Mouse (Mus musculus) heart, adult 8-10 months (tissue): ENCODE results near the gene Hoxd8. TPM values are rescaled to one million over a fixed set of nuclear protein-coding genes. Genes with fewer than 3 reads are reported as not detected.
A peak's percentile ranks its signal among the peaks of the same experiment; 100 is the strongest.

ENCODE experiments used
- DNase-seq: peaks from one replicate; pipeline ENCODE4 v3.0.0; 2022; ENCODE audit warnings: low spot score
- microRNA-seq: library from miRNA; unstranded; fragments of <30 nt; microRNA quantifications from one replicate; pipeline ENCODE4 v1.2.0, GENCODE M21; 2022
- total RNA-seq, 4 experiments: library from RNA; stranded (reverse); gene quantifications; 2 replicates each; pipeline ENCODE4 v1.2.4; 2022

Gene Hoxd8
- total RNA-seq, 4 experiments from 2014 or later = 0.53 to 1.5 (median 0.76) TPM

DNA sequence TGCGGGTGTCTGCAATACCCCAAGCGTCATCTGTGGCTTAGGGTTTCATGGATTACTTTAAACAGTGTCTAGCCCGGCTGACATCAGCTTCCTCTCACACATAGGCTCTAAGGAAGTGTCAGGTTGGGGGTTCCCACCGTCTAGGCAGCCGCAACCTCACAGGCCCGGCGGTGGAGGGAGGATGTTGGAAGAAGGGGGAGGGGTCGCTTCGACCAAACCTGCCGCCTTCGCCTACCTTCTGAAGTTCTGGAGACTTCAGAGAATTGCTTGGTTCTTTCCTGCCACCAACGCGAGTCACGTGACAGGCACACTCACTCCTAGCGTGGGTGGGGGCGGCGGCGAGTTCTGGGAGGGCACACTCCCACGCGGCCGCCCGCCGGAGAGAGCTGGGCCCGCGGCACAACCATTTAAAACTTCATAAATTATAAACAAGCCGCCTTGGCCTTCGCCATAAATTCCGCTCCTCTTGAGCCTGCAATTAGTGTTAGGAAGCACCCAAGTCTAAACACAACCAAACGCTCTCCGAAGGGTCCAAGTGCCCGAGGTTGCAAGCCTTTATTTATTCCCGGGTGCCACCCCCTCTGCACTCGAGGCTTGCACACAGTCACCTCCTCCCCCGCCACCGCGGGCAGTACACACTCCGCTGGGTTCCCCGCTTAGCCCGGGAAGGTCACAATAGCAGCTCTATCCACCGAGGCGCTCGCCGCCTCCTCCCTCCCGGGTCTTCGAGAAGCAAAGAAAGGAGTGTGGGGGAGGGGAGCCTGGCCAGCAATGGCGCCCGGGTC lies 45.1 kb downstream of the Hoxd8 start:
- DNase-seq = no peak

DNA sequence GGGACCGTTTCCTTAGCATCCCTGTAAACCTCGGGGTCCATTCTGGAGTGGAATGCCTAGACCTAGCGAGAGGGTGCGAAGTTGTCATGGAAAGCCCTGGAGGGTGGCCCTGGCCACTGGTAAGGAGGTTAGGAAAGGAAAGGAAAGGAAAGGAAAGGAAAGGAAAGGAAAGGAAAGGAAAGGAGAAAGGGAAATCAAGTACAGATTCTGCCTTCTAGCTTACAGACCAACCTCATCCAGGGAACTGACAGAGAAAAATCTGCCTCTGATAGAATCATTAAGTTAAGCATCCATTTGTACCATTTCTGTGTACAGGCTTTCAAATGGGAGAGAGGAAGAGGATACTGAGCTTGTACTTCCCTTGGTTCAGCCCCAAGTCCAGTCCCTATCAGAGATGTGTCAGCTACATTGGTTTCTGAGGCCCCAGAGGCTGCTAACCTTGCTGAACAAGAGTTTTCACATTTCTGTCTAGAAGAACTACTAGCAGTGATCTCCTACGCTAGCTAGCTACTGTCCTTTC lies 46.4 kb downstream of the Hoxd8 start:
- DNase-seq = no peak

DNA sequence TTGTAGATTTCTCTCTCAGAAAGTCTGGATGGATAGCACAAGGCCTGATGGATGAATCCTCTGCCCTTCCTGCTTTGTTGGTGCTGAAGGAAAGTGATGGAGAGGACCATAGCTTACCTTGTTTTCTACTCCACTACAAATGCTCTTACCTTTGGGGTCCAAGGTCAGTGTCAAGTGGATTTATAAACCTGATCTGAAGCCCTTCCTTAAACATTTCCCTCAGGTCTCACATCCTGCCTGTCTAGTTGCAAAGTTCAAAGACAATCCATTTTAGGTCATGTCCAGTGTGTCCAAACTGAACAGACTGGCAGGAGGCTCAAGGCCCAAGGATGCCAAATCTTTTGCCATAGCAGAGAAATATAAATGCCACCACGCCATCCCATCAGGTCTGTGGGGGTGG lies 47.4 kb downstream of the Hoxd8 start:
- no peak for DNase-seq

DNA sequence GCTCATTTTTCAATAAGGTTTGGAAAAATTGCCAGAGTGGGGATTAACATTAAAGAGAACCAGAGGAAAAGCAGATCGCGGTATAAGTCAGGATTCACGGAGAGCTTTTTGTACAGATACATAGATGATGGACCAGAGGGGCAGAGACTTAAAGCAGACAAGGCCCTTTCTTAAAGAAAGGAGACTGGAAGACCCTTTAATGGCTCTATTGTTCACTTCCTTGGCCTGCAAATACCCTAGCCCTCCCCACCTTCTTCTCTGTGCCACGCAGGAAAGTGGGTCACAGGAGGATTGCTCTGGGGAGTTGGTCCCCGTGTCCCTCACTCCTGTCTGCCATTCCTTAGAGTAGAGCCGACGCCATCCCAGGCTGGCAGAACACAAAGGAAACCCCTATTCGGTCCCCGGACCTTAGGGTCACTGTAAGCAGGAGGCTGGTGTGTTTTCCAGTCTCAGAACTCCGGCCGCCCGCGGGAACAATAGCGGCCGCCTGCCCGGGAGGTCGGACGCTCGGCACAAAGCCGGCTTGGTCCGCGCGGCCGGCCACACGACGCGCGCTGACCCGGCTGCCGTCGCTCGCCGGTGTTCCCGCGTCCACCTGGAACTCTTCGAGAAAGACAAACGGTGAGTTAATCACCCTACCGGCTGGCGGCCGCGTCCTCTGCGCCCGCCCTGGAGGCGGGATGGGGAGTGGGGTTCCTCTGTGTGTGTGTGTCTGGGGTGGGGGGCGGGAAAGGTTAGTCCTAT lies 48.2 kb downstream of the Hoxd8 start:
- DNase-seq = no peak

DNA sequence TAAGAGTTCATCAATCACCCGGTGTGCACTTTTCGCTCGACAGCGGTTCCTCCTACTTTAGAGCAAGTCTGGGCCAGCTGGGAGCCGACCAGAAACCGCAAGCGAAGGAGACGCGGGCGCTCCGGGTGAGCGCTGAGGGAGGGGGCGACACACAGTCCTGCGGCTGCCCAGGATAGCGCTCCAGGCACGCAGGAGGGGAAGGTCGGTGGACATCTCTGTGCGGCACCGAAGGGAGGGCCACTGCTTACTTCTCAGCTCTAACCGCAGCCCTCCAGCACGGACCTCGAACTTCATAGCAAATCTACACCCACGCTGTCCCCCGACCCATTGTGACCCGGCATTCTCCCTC lies 48.7 kb downstream of the Hoxd8 start:
- no peak for DNase-seq

DNA sequence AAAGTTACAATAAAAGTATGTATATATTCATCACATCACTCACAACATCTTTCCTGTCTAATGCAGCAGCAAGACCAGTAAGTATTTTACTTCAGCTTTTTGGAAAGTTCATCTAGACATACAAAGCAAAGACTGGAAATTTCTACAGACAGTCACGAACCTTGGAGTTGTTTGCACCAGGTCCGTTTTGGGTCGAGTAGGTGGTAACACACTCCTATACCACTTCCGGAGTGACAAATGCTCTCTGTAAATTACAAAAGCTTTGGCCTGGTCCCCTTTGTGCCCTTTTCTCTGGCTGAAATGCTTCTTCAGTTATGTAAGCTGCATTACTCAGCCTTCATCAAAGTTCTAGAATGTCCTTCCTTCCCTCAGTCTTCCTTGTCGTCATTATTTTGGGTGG lies 49.3 kb downstream of the Hoxd8 start:
- DNase-seq = no peak

Small RNA genes within 50 kb of the gene (microRNA-seq; reads per million reads assigned to microRNA genes)
- gene Gm44463 (not detected), gene Mir10b (962 reads per million, percentile 82 among the genes with 10 or more reads in this experiment)

Other genes starting within 250 kb of the Hoxd8 start
- 10 to 100 TPM; 18.7 to 23.7 (median 22.6) TPM for gene Lnpk, start 125.2 kb upstream of the Hoxd8 start, total RNA-seq
- gene Evx2, start 45.1 kb upstream of the Hoxd8 start, total RNA-seq = not detected
- not detected for gene Hoxd13, start 36.3 kb upstream of the Hoxd8 start, total RNA-seq
- gene Hoxd12, start 29.6 kb upstream of the Hoxd8 start, total RNA-seq = not detected
- not detected for gene Hoxd11, start 25.1 kb upstream of the Hoxd8 start, total RNA-seq
- gene Hoxd10, start 12.7 kb upstream of the Hoxd8 start, total RNA-seq = under 1 TPM in 1 of 4 experiments, not detected in 3; 0.12 TPM
- under 1 TPM; 0.22 to 0.49 (median 0.48) TPM for gene Hoxd9, start 6.9 kb upstream of the Hoxd8 start, total RNA-seq
- gene Hoxd3, start 7.3 kb downstream of the Hoxd8 start, total RNA-seq = under 1 TPM in 1 of 4 experiments, not detected in 3; 0.16 TPM
- under 1 TPM; 0.32 to 0.79 (median 0.38) TPM for gene Hoxd4, start 7.3 kb downstream of the Hoxd8 start, total RNA-seq
- not detected for gene Gm28230, start 22.1 kb downstream of the Hoxd8 start, total RNA-seq
- not detected for gene Hoxd1, start 58.4 kb downstream of the Hoxd8 start, total RNA-seq
- 100 to 1,000 TPM; 111 to 125 (median 119) TPM for gene Mtx2, start 121.2 kb downstream of the Hoxd8 start, total RNA-seq